ENCODE assay signal across 9 mouse cellular contexts in genomic region chr10:67053475-67053874, GRCm38 (mm10). TPM values are rescaled to one million over a fixed set of nuclear protein-coding genes. Genes with fewer than 3 reads are reported as not detected.
DNase-seq lines count a peak whose midpoint lies in the region; ATAC-seq lines count a peak whose summit lies in the region.
"Had no signal": no experiment of that assay in that cellular context is flagged by ENCODE, and none has a peak within 500 bp of the region (broad histone marks: within the 10 kb centered on the region; RNA-seq: fewer than 3 reads in every experiment).

No protein-coding gene starts in this region.

- H3K4me2 ChIP-seq in lung, embryonic 15.5 days = no peak overlapping the region
- no peak overlapping the region; the same call in 1 of the 2 replicates for H3K4me2 ChIP-seq in forebrain, embryonic 12.5 days
- no peak overlapping the region for H3K4me2 ChIP-seq in hindbrain, embryonic 15.5 days
- H3K4me2 ChIP-seq in stomach, embryonic 15.5 days = no peak overlapping the region

- H3K9me3 ChIP-seq in lung, embryonic 15.5 days = no peaks in the 10 kb centered on the region
- no peaks in the 10 kb centered on the region for H3K9me3 ChIP-seq in forebrain, embryonic 12.5 days
- no peaks in the 10 kb centered on the region for H3K9me3 ChIP-seq in hindbrain, embryonic 15.5 days
- H3K9me3 ChIP-seq in stomach, embryonic 15.5 days = no peaks in the 10 kb centered on the region

- H3K9ac ChIP-seq in lung, embryonic 15.5 days = no peak overlapping the region
- H3K9ac ChIP-seq in forebrain, embryonic 12.5 days = no peak overlapping the region
- no peak overlapping the region for H3K9ac ChIP-seq in hindbrain, embryonic 15.5 days
- no peak overlapping the region for H3K9ac ChIP-seq in stomach, embryonic 15.5 days

- no peak overlapping the region for H3K4me3 ChIP-seq in lung, embryonic 15.5 days
- H3K4me3 ChIP-seq in forebrain, embryonic 12.5 days (replicated peaks) = no peak overlapping the region
- no peak overlapping the region for H3K4me3 ChIP-seq in hindbrain, embryonic 15.5 days
- H3K4me3 ChIP-seq in stomach, embryonic 15.5 days (replicated peaks) = no peak overlapping the region

- H3K27me3 ChIP-seq in lung, embryonic 15.5 days = no peaks in the 10 kb centered on the region
- H3K27me3 ChIP-seq in forebrain, embryonic 12.5 days = no peaks in the 10 kb centered on the region
- no peaks in the 10 kb centered on the region for H3K27me3 ChIP-seq in hindbrain, embryonic 15.5 days
- H3K27me3 ChIP-seq in stomach, embryonic 15.5 days (replicated peaks) = no peaks in the 10 kb centered on the region

- H3K36me3 ChIP-seq in lung, embryonic 15.5 days = no peaks in the 10 kb centered on the region
- no peaks in the 10 kb centered on the region for H3K36me3 ChIP-seq in forebrain, embryonic 12.5 days (replicated peaks)
- H3K36me3 ChIP-seq in hindbrain, embryonic 15.5 days = no peaks in the 10 kb centered on the region
- no peaks in the 10 kb centered on the region for H3K36me3 ChIP-seq in stomach, embryonic 15.5 days

- DNase-seq in lung, postnatal 14 days = no peak
- DNase-seq in layer of hippocampus, postnatal 14 days (ENCODE audit: low spot score in 2 of 2) = no peak
- no peak for DNase-seq in retina, embryonic 14.5 days (ENCODE audit: low spot score)
- DNase-seq in lung, postnatal 4 days = no peak
- DNase-seq: kidney, postnatal 25 days had no signal

- H3K27ac ChIP-seq in lung, embryonic 15.5 days = peak overlapping the region; percentile 17; the same call in 1 of the 2 replicates
- H3K27ac ChIP-seq in forebrain, embryonic 12.5 days = peak overlapping the region; percentile 72
- peak overlapping the region; percentile 0 for H3K27ac ChIP-seq in hindbrain, embryonic 15.5 days (replicated peaks)
- peak overlapping the region; percentile 76 for H3K27ac ChIP-seq in stomach, embryonic 15.5 days

- no peak for ATAC-seq in lung, embryonic 15.5 days (ENCODE audit: borderline replicate concordance, extremely low read depth, low FRiP score, low TSS enrichment)
- 0 out of 2 replicates have a peak, but pooled peaks have one; percentile 39 for ATAC-seq in forebrain, embryonic 12.5 days (ENCODE audit: low FRiP score)
- peak; percentile 81 for ATAC-seq in hindbrain, embryonic 15.5 days (ENCODE audit: low FRiP score, low read depth)
- ATAC-seq in stomach, embryonic 15.5 days (ENCODE audit: insufficient read depth, low FRiP score, low read depth) = peak; percentile 29; the same call in 1 of the 2 replicates

- WGBS in lung, embryonic 15.5 days = 34% methylated on average over 9 of the region's 9 CpGs
- 8% methylated on average over 9 of the region's 9 CpGs for WGBS in forebrain, embryonic 12.5 days
- whole genome bisulfite sequencing in hindbrain, embryonic 15.5 days = 22% methylated on average over 9 of the region's 9 CpGs
- WGBS in stomach, embryonic 15.5 days = 33% methylated on average over 9 of the region's 9 CpGs

- peaks cover 38% of the 10 kb centered on the region for H3K4me1 ChIP-seq in lung, embryonic 15.5 days
- peaks cover 34% of the 10 kb centered on the region for H3K4me1 ChIP-seq in forebrain, embryonic 12.5 days
- H3K4me1 ChIP-seq in hindbrain, embryonic 15.5 days (replicated peaks) = peaks cover 27% of the 10 kb centered on the region
- peaks cover 15% of the 10 kb centered on the region for H3K4me1 ChIP-seq in stomach, embryonic 15.5 days

RNA-seq across cellular contexts. Expression of gene Jmjd1c, which starts 42.5 kb away (rescaled TPM):
- 30.7 and 35.2 TPM in 2 replicates for polyA plus RNA-seq in lung, embryonic 15.5 days (2015; fragmentation: Nextera tagmentation; extraction: Ambion mirVana)
- 50.3 and 58.6 TPM in 2 replicates for polyA plus RNA-seq in forebrain, embryonic 12.5 days (2016; fragmentation: Nextera tagmentation; extraction: Ambion mirVana)
- 51.0 and 53.9 TPM in 2 replicates for polyA plus RNA-seq in hindbrain, embryonic 15.5 days (2015; fragmentation: Nextera tagmentation; extraction: Ambion mirVana)
- 39.6 and 40.3 TPM in 2 replicates for polyA plus RNA-seq in stomach, embryonic 15.5 days (2015; fragmentation: Nextera tagmentation; extraction: Ambion mirVana)
- total RNA-seq in layer of hippocampus, postnatal 14 days (2021) = 100 to 1,000 TPM in 1 of 2 experiments, 10 to 100 TPM in 1; 96.9 to 104 TPM

RNA-seq across cellular contexts. Expression of gene Reep3, which starts 43.3 kb away (rescaled TPM):
- polyA plus RNA-seq in lung, embryonic 15.5 days (2015; fragmentation: Nextera tagmentation; extraction: Ambion mirVana) = 35.7 and 39.3 TPM in 2 replicates
- 43.8 and 46.9 TPM in 2 replicates for polyA plus RNA-seq in forebrain, embryonic 12.5 days (2016; fragmentation: Nextera tagmentation; extraction: Ambion mirVana)
- polyA plus RNA-seq in hindbrain, embryonic 15.5 days (2015; fragmentation: Nextera tagmentation; extraction: Ambion mirVana) = 32.8 and 36.2 TPM in 2 replicates
- polyA plus RNA-seq in stomach, embryonic 15.5 days (2015; fragmentation: Nextera tagmentation; extraction: Ambion mirVana) = 44.3 and 47.6 TPM in 2 replicates
- 10 to 100 TPM; 32.0 to 32.2 TPM for total RNA-seq in layer of hippocampus, postnatal 14 days (2021)

Comparison
In these comparisons a context has a peak if more than half of its experiments do, and no peak if none do; other contexts are left out.
1. H3K27ac ChIP-seq: peak in every context shown above with its lines; median percentile 76 in stomach, embryonic 15.5 days; 72 in forebrain, embryonic 12.5 days; 17 in lung, embryonic 15.5 days; 0 in hindbrain, embryonic 15.5 days.